Mouse (Mus musculus) CH12.LX (cell line): Measurements from ENCODE around the gene Sertad4.

Source experiments
- CTCF ChIP-seq, 2 experiments: IDR thresholded peaks in 1 of 2; conservative IDR thresholded peaks in 1 of 2; 2 replicates each; pipeline ENCODE4 v1.5.1; 2011 to 2012; ENCODE audit warnings: low read depth in 2 of 2, low read length in 2 of 2, improper control_type of control experiment in 1 of 2, inconsistent platforms in 1 of 2, mild to moderate bottlenecking in 1 of 2, moderate library complexity in 1 of 2
- EP300 ChIP-seq: IDR thresholded peaks from 2 replicates; pipeline ENCODE4 v1.6.1; 2011; ENCODE audit warnings: low read length, improper control_type of control experiment
- HCFC1 ChIP-seq: IDR thresholded peaks from 2 replicates; pipeline ENCODE4 v1.6.1; 2012; ENCODE audit warnings: low read depth, mild to moderate bottlenecking, inconsistent platforms, low read length, improper control_type of control experiment
- MAZ ChIP-seq: IDR thresholded peaks from 2 replicates; pipeline ENCODE4 v1.6.1; 2012; ENCODE audit warnings: low read depth, mild to moderate bottlenecking, inconsistent platforms, low read length, improper control_type of control experiment, moderate library complexity
- POLR2A ChIP-seq: IDR thresholded peaks from 2 replicates; pipeline ENCODE4 v1.6.1; 2011; ENCODE audit warnings: low read depth, mild to moderate bottlenecking, improper control_type of control experiment, low read length
- POLR2AphosphoS2 ChIP-seq: IDR thresholded peaks from 2 replicates; pipeline ENCODE4 v1.6.1; 2011; ENCODE audit warnings: low read depth, low read length, improper control_type of control experiment
- TCF12 ChIP-seq: IDR thresholded peaks from 2 replicates; pipeline ENCODE4 v1.6.1; 2014; ENCODE audit warnings: low read depth, mild to moderate bottlenecking, inconsistent platforms, low read length, improper control_type of control experiment
- USF1 ChIP-seq: IDR thresholded peaks from 2 replicates; pipeline ENCODE4 v1.6.1; 2014; ENCODE audit warnings: low read depth, mild to moderate bottlenecking, inconsistent platforms, low read length, improper control_type of control experiment

DNA sequence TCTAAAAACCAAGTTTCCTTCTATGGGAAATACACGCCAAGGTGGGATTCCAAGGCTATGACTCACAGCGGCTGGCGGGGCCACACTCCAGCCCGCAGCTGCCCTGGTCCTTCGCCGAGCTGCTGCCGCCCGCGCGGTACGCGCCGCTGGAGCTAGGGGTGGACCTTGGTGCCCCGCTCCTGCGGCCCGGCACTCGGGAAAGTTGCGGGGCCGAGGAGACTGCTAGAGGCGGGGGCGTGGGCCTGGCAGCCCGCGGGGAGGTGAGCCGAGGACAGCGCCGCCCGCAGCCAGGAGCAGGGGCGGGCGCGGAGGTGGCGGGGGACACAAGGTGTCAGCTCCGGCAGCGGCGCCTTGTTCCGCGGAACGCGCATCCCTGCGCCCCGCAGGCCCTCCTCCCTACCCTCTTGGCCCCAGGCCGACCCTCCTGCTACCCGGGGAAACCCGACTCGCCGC lies 711 bp downstream of the Sertad4 start:
- TF ChIP-seq POLR2A (no peak), CTCF (conservative IDR thresholded peaks at IDR 0.05 in 1 of 2, IDR thresholded peaks at IDR 0.05 in 1 of 2; ENCODE audit: low read depth in 2 of 2, low read length in 2 of 2) (no peak), POLR2AphosphoS2 (no peak), EP300 (no peak), MAZ (no peak), TCF12 (no peak), USF1 (no peak), HCFC1 (no peak)
